Mouse (Mus musculus): ENCODE measurements around the gene Tmem238l. TPM values are rescaled to one million over a fixed set of nuclear protein-coding genes. Genes with fewer than 3 reads are reported as not detected.

Tmem238l gene
- polyA plus RNA-seq, 1 experiment from 2014 or later, result not detected

GRCm38 (mm10) chr11:66993674-66994073, 37.2 kb downstream of the Tmem238l start:
- H3K27ac ChIP-seq, result no peak overlapping the region

GRCm38 (mm10) chr11:66996446-66996845, 40.0 kb downstream of the Tmem238l start:
- H3K36me3 ChIP-seq (ENCODE audit: inconsistent target), result no peaks in the 10 kb centered on the region
- no peaks in the 10 kb centered on the region for H3K79me2 ChIP-seq (ENCODE audit: inconsistent target)
- H3K27ac ChIP-seq, result no peak overlapping the region
- WGBS (ENCODE audit: missing documents), result 86% methylated on average over 4 of the region's 4 CpGs
- H3K4me3 ChIP-seq (ENCODE audit: inconsistent target), result no peak overlapping the region

More at GRCm38 (mm10) chr11:66993674-66994073, 37.2 kb downstream of the Tmem238l start:
- Histone ChIP-seq H3K36me3 (ENCODE audit: inconsistent target) (no peaks in the 10 kb centered on the region), H3K4me3 (ENCODE audit: inconsistent target) (no peak overlapping the region), H3K79me2 (ENCODE audit: inconsistent target) (no peaks in the 10 kb centered on the region)
- 41% methylated on average over 1 of the region's 1 CpGs for WGBS (ENCODE audit: missing documents)

- Histone ChIP-seq H3K36me3 (ENCODE audit: inconsistent target) (no peaks in the 10 kb centered on the region), H3K79me2 (ENCODE audit: inconsistent target) (no peaks in the 10 kb centered on the region), H3K4me3 (ENCODE audit: inconsistent target) (no peak overlapping the region), H3K27ac (no peak overlapping the region)
- WGBS (ENCODE audit: missing documents), result 78% methylated on average over 14 of the region's 14 CpGs
These were observed 42.3 kb downstream of the Tmem238l start for GRCm38 (mm10) chr11:66998467-66999403.

GRCm38 (mm10) chr11:67000671-67001070, 44.2 kb downstream of the Tmem238l start:
- Histone ChIP-seq H3K36me3 (ENCODE audit: inconsistent target) (no peaks in the 10 kb centered on the region), H3K79me2 (ENCODE audit: inconsistent target) (no peaks in the 10 kb centered on the region)
- 83% methylated on average over 4 of the region's 4 CpGs for WGBS (ENCODE audit: missing documents)

GRCm38 (mm10) chr11:67001717-67002116, 45.3 kb downstream of the Tmem238l start:
- H3K79me2 ChIP-seq (ENCODE audit: inconsistent target), result no peaks in the 10 kb centered on the region
- H3K4me3 ChIP-seq (ENCODE audit: inconsistent target), result no peak overlapping the region
- H3K27ac ChIP-seq, result no peak overlapping the region
- no peaks in the 10 kb centered on the region for H3K36me3 ChIP-seq (ENCODE audit: inconsistent target)
- 85% methylated on average over 1 of the region's 1 CpGs for WGBS (ENCODE audit: missing documents)

More at GRCm38 (mm10) chr11:67000671-67001070, 44.2 kb downstream of the Tmem238l start:
- Histone ChIP-seq H3K4me3 (ENCODE audit: inconsistent target) (no peak overlapping the region), H3K27ac (no peak overlapping the region)

GRCm38 (mm10) chr11:67002911-67003310, 46.5 kb downstream of the Tmem238l start:
- WGBS (ENCODE audit: missing documents), result 15% methylated on average over 2 of the region's 2 CpGs
- no peak overlapping the region for H3K27ac ChIP-seq
- H3K4me3 ChIP-seq (ENCODE audit: inconsistent target), result no peak overlapping the region
- H3K36me3 ChIP-seq (ENCODE audit: inconsistent target), result no peaks in the 10 kb centered on the region
- no peaks in the 10 kb centered on the region for H3K79me2 ChIP-seq (ENCODE audit: inconsistent target)

- 90% methylated on average over 8 of the region's 8 CpGs for WGBS (ENCODE audit: missing documents)
- Histone ChIP-seq H3K79me2 (ENCODE audit: inconsistent target) (no peaks in the 10 kb centered on the region), H3K4me3 (ENCODE audit: inconsistent target) (no peak overlapping the region), H3K36me3 (ENCODE audit: inconsistent target) (no peaks in the 10 kb centered on the region), H3K27ac (no peak overlapping the region)
These were observed 51.5 kb downstream of the Tmem238l start for GRCm38 (mm10) chr11:67007961-67008360.

- Histone ChIP-seq H3K79me2 (ENCODE audit: inconsistent target) (no peaks in the 10 kb centered on the region), H3K27ac (no peak overlapping the region), H3K4me3 (ENCODE audit: inconsistent target) (no peak overlapping the region), H3K36me3 (ENCODE audit: inconsistent target) (no peaks in the 10 kb centered on the region)
- 95% methylated on average over 4 of the region's 4 CpGs for WGBS (ENCODE audit: missing documents)
These were observed 52.1 kb downstream of the Tmem238l start for GRCm38 (mm10) chr11:67008528-67008927.

- 4% methylated on average over 8 of the region's 8 CpGs for WGBS (ENCODE audit: missing documents)
- Histone ChIP-seq H3K27ac (no peak overlapping the region), H3K79me2 (ENCODE audit: inconsistent target) (no peaks in the 10 kb centered on the region), H3K4me3 (ENCODE audit: inconsistent target) (no peak overlapping the region), H3K36me3 (ENCODE audit: inconsistent target) (no peaks in the 10 kb centered on the region)
These were observed 54.0 kb downstream of the Tmem238l start for GRCm38 (mm10) chr11:67010430-67010829.

- WGBS (ENCODE audit: missing documents), result 64% methylated on average over 4 of the region's 4 CpGs
- no peaks in the 10 kb centered on the region for H3K79me2 ChIP-seq (ENCODE audit: inconsistent target)
- no peaks in the 10 kb centered on the region for H3K36me3 ChIP-seq (ENCODE audit: inconsistent target)
- H3K27ac ChIP-seq, result no peak overlapping the region
- no peak overlapping the region for H3K4me3 ChIP-seq (ENCODE audit: inconsistent target)
These were observed 55.2 kb downstream of the Tmem238l start for GRCm38 (mm10) chr11:67011635-67012034.

Other genes with a start within 250 kb of the Tmem238l start
- not detected in 3 replicates for gene Pirt, start 44.7 kb upstream of the Tmem238l start, polyA plus RNA-seq (2018)
- gene Tmem220, start 68.5 kb downstream of the Tmem238l start, polyA plus RNA-seq (2018), result 5.1 to 13.2 TPM (median 8.5 TPM) in 3 replicates
- 15.4 to 24.5 TPM (median 17.3 TPM) in 3 replicates for gene Adprm, start 96.0 kb downstream of the Tmem238l start, polyA plus RNA-seq (2018)
- 8.3 to 14.2 TPM (median 13.6 TPM) in 3 replicates for gene Sco1, start 96.0 kb downstream of the Tmem238l start, polyA plus RNA-seq (2018)
- gene Myh3, start 121.7 kb downstream of the Tmem238l start, polyA plus RNA-seq (2018), result 0.03 TPM in 1 of 3 replicates, not detected in the others
- not detected in 3 replicates for gene Myh2, start 214.4 kb downstream of the Tmem238l start, polyA plus RNA-seq (2018)
- not detected in 3 replicates for gene Myh1, start 243.4 kb downstream of the Tmem238l start, polyA plus RNA-seq (2018)

Measured in macrophage (primary cell).